Mouse (Mus musculus) embryo, embryonic 9.5 days (tissue): Measurements from ENCODE around the gene Tmem11.

ENCODE experiments used
- DNase-seq: peaks from one replicate; pipeline ENCODE4 v3.0.0-alpha.2; 2017; ENCODE audit errors: extremely low spot score

Gene Tmem11

GRCm38 (mm10) chr11:60827241-60827945 lies 51.7 kb downstream of the Tmem11 start:
- no peak for DNase-seq

- DNase-seq, result no peak
Observed at GRCm38 (mm10) chr11:60826700-60827099, 52.4 kb downstream of the Tmem11 start.

- DNase-seq, result no peak
Observed at GRCm38 (mm10) chr11:60825191-60825590, 53.9 kb downstream of the Tmem11 start.

GRCm38 (mm10) chr11:60823771-60824170 lies 55.3 kb downstream of the Tmem11 start:
- DNase-seq, result no peak

GRCm38 (mm10) chr11:60816398-60816797 lies 62.7 kb downstream of the Tmem11 start:
- no peak for DNase-seq
